Mouse (Mus musculus): Measurements from ENCODE around the gene Gm47985.
"Not testable (repeated sequence)": the region's sequence is repeated elsewhere in the genome, so short reads cannot be mapped to it uniquely, and the experiment has no call there.

Gene Gm47985

DNA sequence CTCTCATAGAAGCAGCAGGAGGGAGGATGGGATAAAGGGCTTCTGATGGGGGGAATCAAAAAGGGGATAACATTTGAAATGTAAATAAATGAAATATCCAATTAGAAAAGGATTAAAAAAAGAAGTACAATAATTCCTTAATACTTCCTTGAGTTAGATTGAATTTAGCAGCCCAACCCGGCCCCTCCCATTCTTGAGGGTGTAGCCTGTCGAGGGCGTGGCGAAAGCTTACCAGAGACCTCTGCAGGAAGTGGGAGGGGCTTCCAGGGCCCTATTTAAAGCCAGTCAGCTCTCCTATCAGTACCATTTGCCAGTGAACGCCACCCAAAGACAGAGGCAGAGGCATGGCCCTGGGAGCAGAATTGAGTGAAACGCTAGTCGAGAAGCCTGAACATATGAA lies at the start of gene Gm47985:
Gene Gm47985, plus strand, starts transcription at position 272 of the 400 bp plus-strand sequence.
- not testable (repeated sequence) for DNase-seq (ENCODE audit: low read depth)

- no peak for DNase-seq (ENCODE audit: low read depth)
Observed at GRCm38 (mm10) chr1:151132686-151133085, 49.7 kb upstream of the Gm47985 start.

DNA sequence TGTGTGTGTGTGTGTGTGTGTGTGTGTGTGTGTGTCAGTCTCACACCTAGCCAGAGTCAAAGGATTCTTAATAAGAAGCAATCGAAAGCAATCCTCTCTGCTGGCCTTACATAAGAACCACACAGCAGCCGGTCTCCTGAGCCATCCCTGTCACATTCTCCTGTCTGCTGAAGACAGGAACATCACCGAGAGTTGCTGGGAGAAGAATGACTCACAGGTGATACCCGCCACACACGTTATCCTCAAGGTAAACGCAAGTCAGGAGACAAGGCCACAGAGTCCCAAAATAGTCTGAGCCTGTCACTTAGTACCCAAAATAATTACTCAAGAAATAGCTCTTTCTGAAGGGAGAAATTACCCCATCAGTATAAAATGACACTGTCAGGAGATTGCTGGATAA lies 43.9 kb upstream of the Gm47985 start:
- no peak for DNase-seq (ENCODE audit: low read depth)

GRCm38 (mm10) chr1:151140956-151141355 lies 41.4 kb upstream of the Gm47985 start:
- DNase-seq (ENCODE audit: low read depth) = no peak

DNA sequence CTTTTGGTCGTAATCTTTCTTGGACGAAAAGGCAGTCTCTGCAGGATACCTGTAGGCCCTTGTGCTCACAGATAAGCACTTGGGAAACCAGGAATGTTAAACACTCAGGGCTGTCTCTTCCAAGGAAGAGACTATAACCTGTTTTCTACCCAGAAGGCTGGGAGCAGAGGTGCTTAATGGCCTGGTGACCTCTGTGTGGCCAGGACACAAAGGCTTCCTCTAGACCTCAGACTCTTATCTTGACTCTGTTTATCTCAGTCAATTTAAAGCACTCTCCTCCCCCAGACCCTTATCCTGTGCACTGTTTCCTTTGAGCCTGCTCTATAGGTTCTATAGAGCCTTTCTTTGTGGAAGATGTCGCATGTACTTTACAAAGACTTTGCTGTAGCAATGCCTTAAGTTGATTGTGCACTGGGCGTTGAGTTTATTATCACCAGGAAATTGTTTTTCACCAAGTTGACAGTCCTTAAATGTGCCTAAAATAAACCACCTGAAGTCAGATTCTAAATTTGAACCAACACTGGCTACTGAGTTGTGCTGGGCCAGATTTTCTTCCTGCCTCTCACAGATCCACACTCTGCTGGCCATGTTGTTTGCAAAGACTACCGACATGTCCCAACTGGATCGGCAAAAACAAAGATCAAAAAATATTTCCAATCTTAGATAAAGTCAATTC lies 37.7 kb upstream of the Gm47985 start:
- no peak for DNase-seq (ENCODE audit: low read depth)

DNA sequence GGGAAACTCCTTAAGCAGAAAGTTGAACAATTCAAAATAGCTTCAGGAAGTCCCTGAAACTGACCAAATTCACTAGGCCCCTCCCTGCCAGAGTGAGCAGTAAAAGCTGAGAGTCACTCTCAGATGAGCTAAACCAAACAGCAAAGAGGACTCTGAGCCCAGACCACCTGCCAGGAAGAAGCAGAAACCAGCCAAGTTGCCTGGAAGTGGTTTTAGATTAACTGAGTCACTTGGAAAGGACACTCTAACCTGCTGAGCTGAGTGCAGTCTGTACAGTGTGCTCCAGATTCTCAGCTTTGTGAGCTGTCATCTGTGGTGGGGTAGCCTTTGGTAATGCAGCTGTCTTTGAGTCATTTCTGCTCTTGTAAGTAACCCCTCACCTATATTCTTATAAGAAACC lies 34.5 kb upstream of the Gm47985 start:
- no peak for DNase-seq (ENCODE audit: low read depth)

GRCm38 (mm10) chr1:151150211-151150610 lies 32.1 kb upstream of the Gm47985 start:
- DNase-seq (ENCODE audit: low read depth) = no peak

- no peak for DNase-seq (ENCODE audit: low read depth)
Observed at GRCm38 (mm10) chr1:151151089-151151488, 31.2 kb upstream of the Gm47985 start.

- no peak for DNase-seq (ENCODE audit: low read depth)
Observed at GRCm38 (mm10) chr1:151153056-151153652, 29.2 kb upstream of the Gm47985 start.

DNA sequence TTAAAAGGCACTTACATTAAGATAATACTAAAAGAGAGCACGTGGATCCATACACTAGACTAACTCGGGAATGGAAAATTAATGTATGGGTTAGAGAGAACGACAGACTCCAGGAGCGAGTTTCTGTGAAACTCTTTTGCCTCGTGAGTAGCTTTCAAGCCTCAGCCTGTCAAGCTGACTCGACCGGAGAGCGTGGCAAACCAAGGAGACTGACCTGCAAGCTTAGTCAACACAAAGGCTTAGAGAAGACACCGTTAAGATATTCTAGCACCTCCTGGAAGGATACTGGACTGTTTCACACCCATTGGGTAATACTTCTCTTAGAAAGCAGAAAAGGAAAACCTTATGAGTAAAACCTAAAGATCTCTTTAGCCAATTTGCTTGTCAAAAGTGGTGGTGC lies 28.2 kb upstream of the Gm47985 start:
- DNase-seq (ENCODE audit: low read depth) = not testable (repeated sequence)

GRCm38 (mm10) chr1:151156129-151156528 lies 26.2 kb upstream of the Gm47985 start:
- DNase-seq (ENCODE audit: low read depth) = no peak

DNA sequence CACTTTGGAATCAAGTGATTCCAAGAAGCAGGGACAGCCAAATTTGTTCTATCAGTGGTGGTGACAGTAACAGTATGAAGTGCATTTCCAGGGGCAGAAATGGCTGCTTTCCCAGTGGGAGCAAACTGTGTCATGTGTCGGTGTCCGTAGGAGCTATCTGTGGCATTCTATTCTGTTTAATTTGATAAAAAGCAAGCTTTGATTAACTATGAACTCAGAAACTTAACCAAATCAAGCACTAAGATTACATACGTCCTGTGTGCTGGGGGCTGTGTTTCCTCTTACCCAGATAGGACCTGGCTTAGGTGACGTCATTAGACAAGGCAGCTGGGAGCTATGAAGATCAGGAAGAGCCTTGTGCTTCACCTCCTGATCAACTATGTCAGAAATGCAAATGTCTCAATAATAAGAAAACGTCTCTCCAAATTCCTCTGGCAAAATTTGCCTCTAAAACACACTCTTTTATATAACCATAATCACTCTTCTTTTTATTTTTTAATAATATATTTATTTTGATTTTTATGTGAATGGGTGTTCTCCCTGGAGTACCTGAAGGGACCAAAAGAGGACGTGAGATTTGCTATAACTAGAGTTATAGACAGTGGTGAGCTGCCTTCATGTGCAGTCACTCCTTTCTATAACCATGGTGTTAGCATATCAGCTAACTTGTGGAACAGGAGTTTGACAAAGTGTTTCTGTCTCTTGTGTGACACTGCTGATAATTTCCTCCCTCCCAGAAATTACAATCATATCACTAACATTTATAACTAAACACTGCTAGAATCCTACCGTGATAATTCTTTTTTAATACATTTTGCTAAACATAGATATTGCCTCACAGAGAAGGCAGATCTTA lies 25.3 kb upstream of the Gm47985 start:
- no peak for DNase-seq (ENCODE audit: low read depth)

DNA sequence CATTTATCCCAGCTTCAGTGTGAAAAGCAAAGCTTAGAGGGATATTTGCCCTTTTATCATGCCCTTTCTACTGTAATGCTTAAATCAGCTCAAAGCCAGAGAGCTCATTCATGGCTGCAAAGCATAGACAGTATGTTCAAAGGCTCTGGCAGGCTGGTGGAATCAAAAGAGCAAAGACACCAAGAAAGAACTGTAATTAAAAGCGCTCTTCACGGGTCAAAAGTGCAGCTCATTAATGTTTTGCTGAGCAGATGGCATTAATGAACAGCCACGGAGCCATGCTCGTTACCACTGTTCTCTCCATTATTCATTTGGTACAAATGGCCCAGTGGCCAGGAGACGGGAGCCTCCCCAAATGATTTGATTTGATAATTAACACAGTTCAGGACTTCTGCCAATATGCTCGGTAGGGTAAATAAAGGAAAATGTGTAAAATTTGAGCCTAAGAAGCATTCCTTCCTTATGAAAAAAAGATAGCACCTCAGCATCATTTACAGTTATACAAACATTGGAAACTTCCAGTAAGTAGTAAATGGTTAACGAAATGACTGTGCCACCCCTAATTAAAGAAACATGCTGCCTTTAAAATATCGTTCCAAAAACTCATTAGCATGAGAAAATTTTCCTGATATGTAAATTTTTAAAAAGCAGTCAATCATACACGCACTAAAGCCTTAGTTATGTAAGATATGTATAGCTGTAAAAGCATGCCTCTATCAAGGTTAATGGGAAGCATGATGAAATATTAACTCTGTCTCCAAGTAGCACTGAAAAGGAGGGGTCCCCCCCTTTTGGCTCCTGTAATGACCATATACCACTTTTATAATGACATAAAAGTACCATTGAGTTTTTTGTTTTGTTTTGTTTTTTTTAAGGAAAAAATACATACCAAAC lies 24.1 kb upstream of the Gm47985 start:
- no peak for DNase-seq (ENCODE audit: low read depth)

DNA sequence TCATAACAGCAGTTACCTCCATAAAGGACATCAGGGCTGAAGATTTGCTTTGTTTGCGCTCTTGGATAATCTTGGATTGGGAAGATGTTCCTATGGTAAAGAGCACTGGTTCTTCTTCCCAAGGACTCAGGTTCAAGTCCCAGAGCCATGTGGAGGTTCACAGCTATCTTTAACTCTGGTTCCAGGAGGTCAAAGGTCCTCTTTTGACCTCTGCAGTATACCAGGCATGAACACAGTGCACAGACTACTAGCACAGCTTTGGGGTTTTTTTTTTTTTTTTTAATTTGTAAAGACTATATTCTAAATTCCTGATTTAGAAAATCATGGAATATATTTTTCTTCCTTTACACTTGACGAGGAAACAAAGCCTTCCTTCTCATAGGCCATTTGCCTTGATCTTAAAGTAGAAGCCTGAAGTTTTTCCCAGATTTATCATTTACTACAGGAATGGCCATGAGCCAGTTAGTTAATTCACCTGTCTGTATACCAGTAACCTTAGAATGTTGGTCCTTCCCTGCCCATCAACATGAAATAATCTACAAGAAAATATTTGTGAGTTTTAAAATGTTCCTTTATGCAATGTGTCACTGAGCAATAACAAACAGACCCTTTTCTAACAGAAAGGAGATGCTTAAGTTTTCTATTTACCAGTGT lies 23.4 kb upstream of the Gm47985 start:
- DNase-seq (ENCODE audit: low read depth) = no peak

- no peak for DNase-seq (ENCODE audit: low read depth)
Observed at GRCm38 (mm10) chr1:151166031-151166430, 16.3 kb upstream of the Gm47985 start.

GRCm38 (mm10) chr1:151167297-151168047 lies 14.9 kb upstream of the Gm47985 start:
- no peak for DNase-seq (ENCODE audit: low read depth)

DNA sequence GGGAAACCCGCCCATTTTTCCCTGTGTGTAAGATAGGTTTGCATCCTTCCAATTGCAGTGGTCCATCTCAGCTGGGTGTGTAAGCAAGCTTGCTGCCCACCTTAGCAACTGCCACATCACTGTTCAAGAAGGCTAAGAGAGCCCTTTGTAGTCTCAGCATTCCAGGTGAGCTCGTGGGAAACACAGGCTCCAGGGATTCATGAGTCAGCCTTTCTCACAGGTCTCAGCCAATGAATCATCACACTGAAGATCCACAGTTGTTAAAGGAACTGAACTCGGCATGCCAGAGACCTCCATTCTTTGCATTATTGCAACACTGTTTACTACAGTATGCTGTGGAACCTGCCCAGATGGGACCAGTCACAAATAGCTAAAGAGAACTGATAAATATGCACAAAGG lies 13.7 kb upstream of the Gm47985 start:
- DNase-seq (ENCODE audit: low read depth) = no peak

DNA sequence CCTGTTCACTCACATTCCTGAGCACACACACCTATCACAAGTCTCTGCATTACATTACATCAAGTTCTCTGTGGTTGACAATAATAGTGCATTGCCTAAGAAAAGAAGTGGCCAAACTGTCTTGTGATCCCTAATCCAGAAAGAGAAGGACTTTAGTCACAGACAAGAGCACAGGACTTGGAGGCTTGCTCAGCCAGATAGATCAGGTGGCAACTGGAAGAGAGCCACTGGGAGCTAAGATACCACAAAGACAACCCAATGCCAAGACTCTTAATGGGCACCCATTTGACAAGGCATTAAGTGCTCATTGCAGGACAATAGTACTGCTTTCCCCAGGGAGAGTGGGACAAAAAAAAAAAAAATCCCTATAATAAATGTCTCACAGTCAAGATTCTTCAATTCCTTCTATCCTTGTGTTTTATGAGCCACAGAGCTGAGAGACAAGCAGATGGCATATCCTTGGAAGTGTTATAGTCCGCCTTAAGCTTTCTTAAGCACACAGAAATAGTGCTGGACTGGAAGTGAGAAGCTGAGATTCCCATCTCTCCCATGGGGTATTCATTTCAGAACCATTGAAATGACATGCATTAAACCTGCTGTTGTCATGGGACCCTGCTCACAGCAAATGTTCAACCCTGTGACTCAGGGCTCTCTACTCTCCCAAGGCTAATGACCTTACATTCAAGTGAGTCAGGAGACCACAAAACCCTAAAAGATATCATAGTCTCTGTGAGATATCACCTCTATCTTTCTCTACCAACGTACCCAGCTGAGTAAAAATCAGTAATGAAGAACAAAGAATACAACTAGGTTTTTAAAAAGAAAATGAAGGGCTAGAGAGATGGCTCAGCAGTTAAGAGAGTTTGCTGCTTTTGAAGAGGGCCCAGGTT lies 10.5 kb upstream of the Gm47985 start:
- DNase-seq (ENCODE audit: low read depth) = no peak

DNA sequence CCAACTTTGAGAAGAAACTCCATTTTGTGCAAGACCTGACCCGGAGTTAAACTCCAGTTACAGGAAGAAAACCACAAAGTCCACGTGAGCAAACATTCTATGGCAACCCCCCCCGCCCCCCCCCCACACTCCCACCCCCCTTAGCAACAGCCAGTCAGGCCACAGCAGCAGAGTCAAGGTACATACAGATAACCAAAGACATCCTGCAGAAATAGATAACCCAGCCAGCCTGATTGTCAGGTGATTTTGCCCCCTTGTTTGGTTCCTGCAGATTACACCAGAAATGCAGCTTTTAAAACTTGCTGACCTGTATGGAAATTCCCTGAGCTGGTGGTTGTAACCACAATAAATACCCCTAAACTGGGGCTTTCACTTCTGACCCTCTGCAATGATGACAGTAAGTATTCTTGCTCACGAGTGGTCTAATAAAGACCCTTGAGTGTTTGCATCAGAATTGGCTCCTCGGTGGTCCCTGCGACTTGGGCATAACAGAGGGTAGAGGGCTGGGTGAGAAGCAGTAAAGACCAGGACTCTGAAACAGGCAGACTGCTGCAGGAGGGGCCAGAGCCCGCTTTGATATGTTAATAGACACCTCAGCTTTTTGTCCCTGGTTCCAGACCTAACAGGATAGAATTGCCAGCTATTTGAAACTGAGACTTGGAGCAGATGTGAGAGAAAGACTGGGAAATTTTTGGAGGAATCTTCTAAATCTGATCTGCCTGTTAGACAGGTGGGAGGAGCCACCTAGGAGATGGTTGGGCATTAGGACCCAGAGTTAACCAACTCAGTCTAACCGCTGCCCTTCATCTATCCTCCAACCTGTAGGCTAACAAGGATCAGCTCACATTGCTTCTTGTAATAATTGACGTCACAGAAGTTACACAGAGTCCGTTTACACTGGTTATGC lies 5.1 kb upstream of the Gm47985 start:
- DNase-seq (ENCODE audit: low read depth) = no peak

All from NIH3T3 (cell line).